Mouse (Mus musculus) neural tube, embryonic 10.5 days (tissue): ENCODE results near the gene Slc22a20.

ENCODE experiments used
- DNase-seq: peaks from one replicate; pipeline ENCODE4 v3.0.0-alpha.2; 2017; ENCODE audit warnings: low spot score; ENCODE audit errors: extremely low spot score

The Slc22a20 gene

DNA sequence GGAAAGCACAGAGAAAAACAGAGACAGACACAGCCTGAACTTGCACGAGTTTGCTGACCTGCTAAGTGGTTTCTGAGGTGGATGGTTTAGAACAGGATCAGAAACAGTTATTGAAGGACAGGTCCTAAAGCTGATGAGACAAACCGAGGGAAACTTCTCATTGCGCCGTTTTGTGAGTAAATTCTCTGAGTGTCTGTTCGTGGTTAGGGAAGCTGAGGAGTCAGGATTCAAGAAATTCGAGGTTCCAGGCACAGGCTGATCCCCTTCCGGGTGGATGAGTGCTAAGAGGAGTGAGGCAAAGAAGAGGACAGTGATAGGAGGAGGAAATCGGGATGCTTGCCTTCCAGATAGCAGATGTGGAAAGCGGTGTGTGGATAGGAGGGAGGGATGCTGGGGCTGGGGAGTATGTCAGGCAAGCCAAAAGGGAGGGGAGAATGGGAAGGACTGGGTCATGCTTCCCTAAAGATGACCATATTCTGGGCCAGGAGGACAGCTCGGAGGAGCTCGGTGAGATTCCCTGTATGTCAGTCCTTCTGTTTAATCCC, 60.6 kb downstream of the Slc22a20 start:
- no peak for DNase-seq

DNA sequence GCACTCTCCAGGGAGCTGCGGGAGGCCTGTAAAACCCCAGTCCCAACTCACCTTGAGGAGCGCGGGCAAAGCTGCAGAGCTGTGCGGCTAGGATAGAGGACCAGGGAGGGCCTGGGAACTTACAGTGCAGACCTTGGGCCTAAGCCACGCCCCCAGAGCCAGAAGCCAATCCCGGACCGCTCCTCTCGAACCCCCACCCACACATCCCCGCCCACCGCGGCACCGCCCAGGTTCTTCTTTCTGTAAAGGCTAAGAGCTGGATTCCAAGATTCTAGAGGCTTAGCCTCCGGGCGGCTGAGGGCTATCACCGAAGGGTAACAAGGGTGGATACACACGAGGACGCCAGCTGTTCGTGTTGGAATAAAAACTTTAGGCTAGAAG, 61.2 kb downstream of the Slc22a20 start, which contains the start of gene Cdc42ep2:
Gene Cdc42ep2 (minus strand): TSS at position 104 of the 381 bp plus-strand sequence.
- peak; percentile 93 for DNase-seq

DNA sequence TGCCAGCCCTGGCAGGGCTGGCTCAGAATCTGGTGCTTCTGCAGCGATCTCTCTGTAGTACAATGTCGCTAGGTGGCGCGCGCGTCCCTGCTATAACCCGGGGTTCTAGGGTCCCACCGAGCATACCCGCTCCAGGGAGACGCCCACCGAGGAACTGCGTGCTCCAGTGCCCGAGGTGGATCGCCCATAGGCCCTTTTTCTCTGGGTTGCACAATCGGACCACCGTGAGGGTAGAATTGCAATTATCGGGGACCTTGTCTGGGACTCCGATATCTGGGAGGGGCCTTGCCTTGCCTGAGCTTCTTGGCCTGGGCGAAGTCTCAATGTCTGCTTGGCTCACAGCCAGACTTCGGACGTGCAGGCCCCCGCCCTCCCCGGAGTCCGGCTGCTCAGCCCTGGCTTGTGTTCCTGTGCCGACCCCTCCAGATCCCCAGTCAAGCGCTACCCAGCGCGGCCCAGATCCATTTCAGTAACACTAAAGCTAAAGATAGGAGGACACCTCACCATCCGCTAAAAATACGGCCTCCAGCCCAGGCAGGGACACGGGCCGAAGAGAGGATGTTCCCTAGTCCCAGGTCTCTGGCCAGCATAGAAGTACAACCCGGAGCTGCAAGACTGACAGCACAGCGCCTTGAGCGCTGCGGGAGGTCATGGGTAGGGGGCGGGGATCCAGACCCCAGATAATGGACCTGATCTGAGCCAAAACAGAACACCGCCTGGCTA, 61.8 kb downstream of the Slc22a20 start:
- DNase-seq, result peak; percentile 90

DNA sequence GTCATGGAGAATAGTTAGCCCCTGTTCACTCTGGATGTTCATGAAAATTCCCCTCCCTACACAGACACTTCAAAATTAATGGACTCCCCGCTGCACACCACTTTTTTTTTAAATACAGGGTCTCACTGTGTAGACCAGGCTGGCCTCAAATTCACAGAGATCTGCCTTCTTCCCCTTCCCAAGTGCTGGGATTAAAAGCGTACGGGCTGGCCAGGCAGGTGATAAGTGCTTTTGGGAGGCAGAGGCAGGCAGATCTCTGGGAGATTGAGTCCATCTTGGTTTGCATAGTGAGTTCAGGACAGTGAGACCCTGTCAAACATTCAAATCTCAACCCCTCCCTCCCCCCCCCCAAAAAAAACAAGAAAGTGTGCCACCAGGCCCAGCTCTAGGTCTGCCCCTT, 63.0 kb downstream of the Slc22a20 start:
- DNase-seq, result no peak

DNA sequence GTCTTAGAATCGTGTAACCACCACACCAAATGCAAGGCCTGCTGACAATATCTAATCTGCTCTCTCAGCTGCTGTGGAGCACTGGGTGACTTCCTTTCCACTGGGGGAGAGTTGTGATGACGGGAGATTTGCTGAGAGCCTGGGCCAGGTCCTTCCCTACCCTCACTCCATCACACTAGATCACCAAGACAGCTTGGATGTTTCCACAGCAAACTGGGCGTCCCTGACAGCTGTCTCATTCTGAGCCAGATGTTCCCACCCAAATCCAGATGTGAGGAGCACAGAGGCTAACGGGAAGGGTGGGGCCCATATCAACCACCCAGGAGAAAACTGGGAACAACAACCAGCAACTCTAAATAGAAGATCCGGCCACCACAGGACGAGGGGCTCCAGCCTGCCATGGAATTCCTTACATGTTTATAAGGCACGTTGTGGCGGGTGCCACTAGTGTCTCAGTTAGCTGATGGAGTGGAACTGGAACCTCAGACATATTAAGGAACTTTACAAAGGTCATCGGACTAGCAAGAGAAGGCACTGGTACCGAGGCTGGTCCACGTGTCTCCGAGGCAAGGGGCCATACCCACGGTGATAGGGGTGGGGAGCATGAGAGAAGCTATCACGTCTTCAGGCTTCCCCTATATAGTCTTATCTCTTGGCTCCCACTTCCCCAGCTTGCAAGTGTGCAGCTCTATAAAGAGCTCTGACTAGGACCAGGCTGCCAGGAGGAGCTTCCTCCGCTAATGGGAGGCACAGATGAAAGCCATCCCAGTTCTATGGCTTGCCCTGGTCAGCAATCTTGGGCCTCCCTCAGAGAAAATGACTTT, 63.6 kb downstream of the Slc22a20 start:
- DNase-seq, result no peak

DNA sequence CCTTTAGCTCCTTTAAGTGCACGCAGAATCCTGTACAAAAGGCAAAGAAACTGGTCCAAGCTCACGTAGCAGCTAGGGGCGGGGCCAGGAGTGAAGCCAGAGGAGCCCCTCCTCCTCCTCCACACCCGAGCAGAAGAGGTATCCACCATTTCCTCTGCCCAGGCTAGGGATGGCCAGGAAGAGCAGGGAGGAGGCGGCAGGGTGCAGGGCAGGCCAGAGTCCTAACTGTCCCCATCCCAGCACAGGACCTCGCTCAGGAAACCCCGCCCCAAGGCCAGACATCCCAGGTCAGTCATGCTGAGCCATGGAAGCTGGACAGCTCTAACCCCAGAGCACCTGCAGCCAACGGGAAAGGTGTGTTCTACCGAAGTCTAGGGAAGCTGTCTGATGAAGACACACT, 64.2 kb downstream of the Slc22a20 start:
- DNase-seq, result no peak
